Mouse (Mus musculus): ENCODE results near the gene Milr1.
"Not testable (repeated sequence)": the region's sequence is repeated elsewhere in the genome, so short reads cannot be mapped to it uniquely, and the experiment has no call there.

The Milr1 gene

DNA sequence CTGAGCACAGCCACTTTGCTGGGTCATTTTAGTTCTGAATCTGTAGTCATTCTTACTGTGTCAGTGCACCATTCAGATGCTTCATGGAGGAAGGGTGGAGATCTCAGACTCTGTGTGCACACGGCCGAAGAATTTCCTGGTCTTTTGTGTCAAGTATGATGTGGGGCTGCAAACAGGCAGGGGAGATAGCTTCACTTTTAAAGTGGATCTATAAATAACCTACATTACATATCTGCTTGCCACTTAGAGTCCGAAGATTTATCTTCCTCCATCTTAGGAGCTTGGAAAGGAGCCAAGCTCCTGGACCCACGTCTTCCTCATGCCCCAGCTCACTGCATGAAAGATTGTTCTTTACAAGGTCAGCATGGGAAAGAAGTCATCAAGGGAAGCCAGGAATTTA, 20.3 kb upstream of the Milr1 start:
- DNase-seq (ENCODE audit: low spot score), result no peak

DNA sequence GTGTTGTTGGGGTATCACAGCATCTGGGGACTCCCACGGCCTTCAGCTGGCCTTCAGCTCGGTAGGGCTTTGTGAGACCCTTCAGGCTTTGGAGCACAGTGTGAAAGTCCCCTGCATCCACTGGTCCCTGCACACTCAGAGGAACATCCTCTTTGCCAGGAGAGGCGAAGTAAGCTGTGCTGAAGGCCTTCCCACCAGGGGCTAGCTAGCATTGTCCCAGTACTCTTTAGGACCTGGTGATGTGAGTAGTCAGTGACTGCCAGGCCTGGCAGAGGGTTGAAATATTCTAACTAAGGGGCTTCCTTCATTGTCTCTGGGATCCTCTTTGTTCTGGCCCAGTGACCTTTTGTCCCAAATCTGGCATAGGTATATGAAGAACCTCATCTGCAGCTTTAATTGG, 14.4 kb upstream of the Milr1 start:
- DNase-seq (ENCODE audit: low spot score), result no peak

DNA sequence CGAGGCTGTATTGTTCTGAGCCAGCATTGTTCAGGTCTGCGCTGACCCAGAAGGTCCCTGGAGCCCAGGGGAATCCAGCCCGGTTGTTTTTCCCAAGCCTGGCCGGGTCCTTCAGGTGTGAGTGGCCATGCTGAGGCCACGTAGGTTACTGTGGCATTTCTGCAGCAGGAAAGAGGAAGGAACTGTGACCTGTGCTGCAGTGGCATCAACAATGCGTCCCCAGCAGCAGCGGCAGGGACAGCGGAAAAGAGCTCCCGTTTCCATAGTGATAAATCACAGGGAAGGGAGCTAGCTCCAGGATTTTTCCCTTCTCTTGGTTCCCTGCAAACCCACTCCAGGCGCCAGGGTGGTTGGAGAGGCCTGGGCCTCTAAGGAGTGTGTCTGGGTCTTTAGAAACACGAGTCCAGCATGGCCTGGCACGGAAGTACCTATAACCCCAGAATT, 13.8 kb upstream of the Milr1 start:
- no peak for DNase-seq (ENCODE audit: low spot score)

DNA sequence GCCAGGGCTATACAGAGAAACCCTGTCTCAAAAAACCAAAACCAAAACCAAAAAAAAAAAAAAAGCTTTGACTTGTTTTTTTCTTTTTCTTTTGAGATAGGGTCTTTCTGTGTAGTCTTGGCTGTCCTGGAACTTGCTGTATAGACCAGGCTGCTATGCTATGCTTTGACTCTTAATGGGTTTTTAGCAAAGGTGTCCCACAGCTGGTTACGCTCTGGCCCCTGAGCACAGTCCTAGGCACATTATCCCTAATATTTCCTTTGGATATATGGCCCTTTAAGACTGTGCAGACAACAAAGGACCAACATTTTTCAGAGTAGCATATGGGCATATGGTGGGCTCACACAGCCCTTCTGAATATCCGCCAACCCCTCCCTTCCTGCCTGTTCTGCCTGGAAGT, 11.9 kb upstream of the Milr1 start:
- DNase-seq (ENCODE audit: low spot score), result no peak

DNA sequence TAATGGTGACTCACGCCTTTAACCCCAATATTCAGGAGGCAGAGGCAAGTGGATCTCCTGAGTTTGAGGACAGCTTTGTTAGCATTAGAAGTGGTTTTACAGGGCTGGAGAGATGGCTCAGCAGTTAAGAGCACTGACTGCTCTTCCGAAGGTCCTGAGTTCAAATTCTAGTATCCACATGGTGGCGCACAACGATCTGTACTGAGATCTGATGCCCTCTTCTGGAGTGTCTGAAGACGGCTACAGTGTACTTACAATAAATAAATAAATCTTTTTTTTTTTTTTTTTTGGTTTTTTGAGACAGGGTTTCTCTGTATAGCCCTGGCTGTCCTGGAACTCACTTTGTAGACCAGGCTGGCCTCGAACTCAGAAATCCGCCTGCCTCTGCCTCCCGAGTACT, 10.3 kb upstream of the Milr1 start:
- not testable (repeated sequence) for DNase-seq (ENCODE audit: low spot score)

DNA sequence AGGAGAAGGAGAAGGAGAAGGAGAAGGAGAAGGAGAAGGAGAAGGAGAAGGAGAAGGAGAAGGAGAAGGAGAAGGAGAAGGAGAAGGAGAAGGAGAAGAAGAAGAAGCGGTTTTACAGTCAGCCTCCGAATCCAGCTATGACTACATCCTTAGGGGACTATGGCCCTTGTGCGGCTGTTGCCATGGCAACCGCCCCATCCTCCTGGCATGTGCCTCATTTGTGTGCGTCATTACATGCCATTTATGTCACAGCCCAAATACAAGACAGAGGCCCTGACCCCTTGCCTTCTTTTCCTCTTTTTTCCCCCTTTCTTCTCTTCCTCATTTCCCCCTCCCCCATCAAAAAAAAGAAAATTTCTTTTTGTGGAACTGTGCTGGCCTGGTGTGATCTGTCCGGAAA, 9.8 kb upstream of the Milr1 start:
- DNase-seq (ENCODE audit: low spot score), result no peak

DNA sequence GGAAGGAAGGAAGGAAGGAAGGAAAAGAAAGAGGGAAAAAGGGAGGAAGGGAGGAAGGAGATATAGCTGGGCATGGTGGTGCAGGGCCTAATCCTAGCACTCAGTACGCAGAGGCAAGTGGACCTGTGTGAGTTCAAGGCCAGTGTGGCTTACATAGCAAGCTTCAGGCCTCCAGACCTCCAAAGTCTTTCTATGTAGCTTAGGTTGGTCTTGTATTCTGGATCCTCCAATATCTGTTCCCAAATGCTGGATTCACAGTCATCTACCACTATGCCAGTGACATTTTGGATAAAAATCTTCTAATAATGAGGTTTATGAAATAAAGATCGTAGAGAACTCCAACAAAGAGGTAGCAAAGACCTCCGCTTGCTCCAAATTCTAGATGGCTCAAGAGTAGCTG, 9.2 kb upstream of the Milr1 start:
- no peak for DNase-seq (ENCODE audit: low spot score)

DNA sequence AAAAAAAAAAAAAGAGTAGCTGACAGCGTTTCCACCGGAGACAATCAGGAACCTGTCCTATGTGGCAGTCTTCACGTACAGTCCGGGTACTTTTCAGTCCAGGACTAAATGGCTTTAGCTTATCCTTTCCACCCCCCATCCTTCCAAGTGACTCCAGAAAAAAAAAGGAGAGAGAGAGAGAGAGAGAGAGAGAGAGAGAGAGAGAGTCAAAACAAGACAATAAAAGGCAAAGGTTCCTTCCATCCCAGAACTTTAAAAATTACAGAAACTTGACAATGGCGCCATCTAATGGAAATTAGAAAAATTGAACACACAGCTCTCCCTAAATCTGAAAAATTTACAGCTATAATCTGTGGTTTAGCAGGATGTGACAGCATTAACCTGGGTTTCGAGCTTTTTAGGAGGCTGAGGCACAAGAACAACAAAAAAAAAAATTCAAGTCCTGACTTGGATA, 8.6 kb upstream of the Milr1 start:
- no peak for DNase-seq (ENCODE audit: low spot score)

DNA sequence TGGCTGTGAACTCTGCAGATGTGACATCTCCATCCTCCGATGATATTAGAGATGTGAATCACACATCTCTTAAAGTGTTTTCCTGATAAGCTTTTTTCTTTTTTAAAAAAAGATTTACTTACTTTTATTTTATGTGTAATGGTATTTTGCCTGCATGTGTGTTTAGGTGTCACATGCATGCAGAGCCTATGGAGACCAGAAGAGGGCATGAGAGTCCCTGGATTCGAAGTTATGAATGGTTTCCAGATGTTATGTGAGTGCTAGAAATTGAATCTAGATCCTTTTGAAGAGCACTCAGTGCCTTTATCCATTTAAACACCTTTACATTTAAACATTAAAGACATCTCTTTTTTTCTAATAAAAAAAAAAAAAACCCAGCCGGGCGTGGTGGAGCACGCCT, 6.1 kb upstream of the Milr1 start:
- no peak for DNase-seq (ENCODE audit: low spot score)

DNA sequence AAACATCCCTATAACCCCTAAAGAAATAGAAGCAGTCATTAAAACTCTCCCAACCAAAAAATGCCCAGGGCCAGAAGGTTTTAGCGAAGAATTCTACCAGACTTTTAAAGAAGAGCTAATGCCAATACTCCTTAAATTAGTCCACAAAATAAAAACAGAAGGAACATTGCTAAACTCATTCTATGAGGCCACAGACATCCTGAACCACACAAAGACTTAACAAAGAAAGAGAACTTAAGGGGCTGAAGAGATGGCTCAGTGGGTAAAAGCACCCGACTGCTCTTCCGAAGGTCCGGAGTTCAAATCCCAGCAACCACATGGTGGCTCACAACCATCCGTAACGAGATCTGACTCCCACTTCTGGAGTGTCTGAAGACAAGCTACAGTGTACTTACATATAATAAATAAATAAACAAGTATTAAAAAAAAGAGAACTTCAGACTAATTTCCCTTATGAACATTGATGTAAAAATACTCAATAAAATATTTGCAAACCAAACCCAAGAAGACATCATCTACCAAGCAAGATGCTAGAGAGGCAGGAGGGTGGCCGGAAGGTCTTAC, 1.4 kb upstream of the Milr1 start:
- not testable (repeated sequence) for DNase-seq (ENCODE audit: low spot score)

DNA sequence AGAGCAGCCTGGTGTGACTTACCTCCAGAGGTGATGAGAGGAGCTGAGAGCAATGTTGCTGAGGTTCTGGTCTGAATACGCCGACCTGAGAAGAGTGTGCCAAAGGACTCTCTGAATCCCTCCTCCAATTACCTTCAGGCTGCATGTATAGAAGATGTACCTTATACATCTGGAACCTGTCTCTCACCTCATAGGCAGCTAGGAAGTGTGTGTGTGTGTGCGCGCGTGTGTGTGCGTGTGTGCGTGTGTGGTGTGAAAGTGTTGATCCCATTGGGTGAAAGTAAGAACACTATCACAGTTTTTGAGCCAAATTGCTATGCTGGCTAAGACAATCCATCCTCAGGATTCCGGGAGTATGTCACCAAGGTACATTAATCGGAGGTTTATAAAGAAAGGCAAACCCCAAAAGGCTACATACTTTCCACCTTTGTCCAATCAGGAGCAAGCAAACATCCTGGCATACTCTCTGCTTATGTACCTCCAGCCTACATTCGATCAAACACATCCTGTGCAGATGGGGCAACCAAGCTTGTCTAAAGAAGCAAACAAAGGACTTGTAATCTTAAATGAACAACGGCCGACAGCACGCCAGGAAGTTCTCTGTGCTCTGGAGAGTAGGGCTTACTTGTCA, 790 bp upstream of the Milr1 start, which contains the start of gene Pecam1:
Gene Pecam1, minus strand, starts transcription at position 508 of the 631 bp plus-strand sequence.
- no peak for DNase-seq (ENCODE audit: low spot score)

DNA sequence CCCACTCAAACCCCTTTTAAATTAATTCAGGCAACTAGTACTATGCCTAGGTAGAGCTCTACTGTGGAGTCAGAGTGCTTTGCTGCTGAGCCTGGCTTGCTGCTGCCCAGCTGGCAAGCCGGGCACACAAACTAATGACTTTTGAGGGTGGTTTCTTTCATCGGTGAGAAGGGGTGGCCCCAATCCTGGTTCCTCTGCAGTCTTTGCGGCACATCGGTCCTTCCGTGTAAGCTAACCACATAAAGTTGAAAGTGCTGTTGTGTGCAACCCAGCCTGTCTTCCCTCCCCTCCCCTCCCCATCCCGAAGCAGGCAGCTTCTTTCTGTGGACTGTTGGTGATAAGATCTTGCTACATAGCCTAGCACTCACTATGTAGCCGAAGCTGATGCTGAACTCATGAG, 1.1 kb downstream of the Milr1 start:
- DNase-seq (ENCODE audit: low spot score), result no peak

DNA sequence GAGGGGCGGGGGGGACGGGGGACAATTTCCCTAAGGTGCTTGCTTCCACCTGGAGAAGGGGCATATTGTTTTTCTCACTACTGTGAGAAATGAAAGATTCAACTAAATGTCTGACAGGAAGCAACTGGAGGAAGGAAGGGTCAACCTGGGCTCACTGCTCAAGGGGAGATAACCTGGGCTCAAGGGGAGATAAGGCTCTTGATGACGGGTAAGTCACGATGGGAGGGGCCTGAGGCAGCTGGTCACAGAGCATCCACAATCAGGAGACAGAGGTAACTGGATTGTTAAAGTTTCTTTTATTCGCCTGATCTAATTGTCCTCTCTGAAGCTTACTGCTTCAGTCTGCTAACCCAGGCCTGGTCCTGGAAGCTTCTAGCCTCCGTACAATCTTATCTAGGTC, 2.3 kb downstream of the Milr1 start:
- DNase-seq (ENCODE audit: low spot score), result no peak

DNA sequence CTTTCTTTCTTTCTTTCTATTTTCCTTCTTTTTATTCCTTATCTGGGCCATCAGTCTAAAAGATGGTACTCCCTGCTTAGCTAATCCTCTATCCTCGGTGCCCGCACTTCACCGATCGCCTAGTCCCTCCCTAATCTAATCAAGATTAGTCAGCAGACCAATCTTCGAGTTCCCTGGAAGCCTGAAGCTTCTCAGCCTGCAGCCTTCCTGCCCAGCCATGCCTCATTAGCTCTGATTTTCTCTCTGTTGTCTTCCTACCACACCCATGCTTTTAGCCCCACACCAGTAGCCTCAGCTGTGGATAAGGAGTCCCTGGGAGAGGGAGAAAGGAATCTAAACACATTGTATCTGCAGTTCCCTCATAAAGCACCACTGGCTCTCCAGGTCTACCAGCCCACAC, 4.6 kb downstream of the Milr1 start:
- DNase-seq (ENCODE audit: low spot score), result no peak

DNA sequence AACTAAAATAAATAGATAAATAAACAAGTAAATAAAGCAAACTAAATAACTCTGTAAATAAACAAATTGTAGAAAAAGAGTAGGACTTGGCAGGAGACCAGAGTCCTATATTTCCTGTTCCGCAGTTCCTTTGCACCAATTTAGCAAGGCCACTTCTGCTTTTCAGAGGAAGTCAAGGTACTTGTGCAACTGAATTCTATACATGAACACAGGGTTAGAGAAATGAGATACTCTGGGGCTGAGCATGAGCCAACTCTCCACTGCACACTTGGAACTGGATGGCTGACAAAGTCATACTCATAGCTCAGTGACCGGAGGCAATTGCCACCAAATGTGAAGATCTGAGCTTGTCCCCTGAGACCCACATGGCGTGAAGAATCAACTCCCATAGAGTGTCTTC, 8.0 kb downstream of the Milr1 start:
- no peak for DNase-seq (ENCODE audit: low spot score)

DNA sequence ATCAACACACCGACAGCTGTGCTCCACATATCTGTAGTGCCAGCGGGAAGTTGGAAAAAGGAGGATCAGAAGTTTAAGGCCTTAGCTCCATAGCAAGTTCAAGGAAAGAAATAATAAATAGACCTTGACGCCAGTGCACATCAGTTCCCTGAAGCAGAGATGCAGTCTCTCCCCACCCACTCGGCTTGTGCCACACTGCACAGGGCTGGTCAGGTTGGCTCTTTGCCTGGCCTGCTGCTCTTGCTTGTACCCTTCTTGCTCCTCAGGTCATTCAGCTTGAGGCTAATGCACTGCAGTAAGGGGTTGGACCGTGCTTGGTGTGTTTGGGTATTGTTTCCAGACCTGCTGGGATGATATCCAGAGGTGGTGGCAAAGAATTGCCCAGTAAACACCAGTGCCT, 9.5 kb downstream of the Milr1 start:
- DNase-seq (ENCODE audit: low spot score), result no peak

DNA sequence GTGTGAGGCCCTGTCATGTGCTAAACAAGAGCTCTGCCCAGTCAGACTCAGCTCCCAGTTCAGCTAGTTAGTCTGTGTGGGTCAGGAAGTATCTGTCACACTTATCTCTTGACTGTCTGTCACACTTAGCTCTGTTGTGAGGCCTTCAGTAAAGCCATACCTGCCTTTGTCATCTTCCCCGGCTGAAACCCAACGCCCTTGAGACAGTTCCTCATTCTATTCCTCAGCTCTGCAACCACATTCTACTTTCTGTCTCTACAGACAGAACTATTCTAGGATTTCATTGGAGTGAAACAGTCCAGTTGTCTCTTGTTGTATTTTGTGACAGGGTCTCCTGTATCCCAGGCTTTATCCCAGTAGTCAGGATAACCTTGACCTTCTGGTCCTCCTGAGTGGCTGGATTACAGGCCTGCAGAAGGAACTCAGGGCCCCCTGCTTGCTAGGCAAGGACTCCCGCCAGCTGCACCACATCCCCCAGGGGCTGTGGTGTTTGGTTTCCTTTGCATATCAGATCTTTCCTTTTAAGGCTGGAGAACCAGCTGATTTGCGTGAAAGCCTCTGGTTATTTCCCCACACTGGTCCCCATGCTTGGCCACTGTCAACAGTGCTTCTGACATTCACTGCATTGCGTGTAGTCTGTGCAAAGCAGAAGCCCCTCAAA, 11.2 kb downstream of the Milr1 start:
- DNase-seq (ENCODE audit: low spot score), result peak; percentile 55

DNA sequence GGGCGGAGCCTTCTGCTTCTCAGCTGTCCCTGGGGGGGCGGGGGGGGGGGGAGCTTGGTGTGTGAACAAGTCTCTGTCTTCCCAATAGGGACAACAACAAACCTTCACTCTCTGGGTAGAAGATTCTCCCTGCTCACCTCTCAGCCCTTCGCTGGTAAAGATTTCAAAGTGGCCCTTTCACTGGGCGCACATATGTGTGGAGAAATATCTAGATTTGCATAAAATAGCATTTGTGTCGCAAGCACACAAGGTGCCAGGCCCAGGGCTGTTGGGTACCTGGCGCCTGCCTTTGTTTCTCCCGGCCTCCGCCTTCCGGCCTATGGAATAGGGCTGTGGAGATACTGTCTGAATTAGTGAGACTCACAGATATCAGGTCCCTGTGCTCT, 11.8 kb downstream of the Milr1 start:
- DNase-seq (ENCODE audit: low spot score), result no peak

DNA sequence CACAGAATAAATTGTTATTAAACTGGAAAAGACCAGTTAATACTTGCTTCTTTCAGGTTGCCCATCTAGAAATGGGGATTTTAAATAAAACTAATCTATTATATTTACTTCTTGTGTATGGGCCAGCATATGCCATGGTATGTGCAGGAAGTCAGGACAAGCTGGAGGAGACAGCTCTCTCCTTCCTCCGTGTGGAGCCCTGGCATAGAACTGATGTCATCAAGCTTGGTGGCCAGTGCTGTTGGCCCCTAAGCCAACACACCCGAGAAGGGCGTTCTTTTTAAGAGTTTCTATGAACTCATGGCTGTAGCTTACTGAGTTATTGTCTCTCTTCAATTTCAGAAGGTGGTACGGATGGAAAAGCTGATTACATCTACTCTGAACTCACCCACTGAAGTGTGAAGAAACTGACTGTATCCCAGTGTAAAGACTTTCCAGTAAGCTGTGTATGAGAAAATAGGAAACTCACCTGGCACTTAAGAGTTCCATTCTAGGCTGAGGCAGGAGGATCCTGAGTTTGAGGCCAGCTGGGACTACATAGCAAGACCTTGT, 15.7 kb downstream of the Milr1 start:
- DNase-seq (ENCODE audit: low spot score), result no peak

DNA sequence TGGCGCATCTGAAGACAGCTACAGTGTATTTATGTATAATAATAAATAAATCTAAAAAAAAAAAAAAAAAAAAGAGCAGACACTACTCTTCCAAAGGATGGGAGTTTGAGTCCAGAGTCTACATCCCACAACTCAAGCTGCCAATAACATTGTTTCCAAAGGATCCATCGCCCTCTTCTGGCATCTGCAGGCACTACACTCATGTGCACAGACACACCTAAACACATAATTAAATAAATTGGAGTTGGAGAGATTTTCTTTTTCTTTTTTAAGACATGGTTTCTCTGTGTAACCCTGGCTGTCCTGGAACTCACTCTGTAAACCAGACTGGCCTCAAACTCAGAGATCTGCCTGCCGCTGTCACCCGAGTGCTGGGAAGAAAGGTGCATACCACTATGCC, 16.5 kb downstream of the Milr1 start:
- no peak for DNase-seq (ENCODE audit: low spot score)

DNA sequence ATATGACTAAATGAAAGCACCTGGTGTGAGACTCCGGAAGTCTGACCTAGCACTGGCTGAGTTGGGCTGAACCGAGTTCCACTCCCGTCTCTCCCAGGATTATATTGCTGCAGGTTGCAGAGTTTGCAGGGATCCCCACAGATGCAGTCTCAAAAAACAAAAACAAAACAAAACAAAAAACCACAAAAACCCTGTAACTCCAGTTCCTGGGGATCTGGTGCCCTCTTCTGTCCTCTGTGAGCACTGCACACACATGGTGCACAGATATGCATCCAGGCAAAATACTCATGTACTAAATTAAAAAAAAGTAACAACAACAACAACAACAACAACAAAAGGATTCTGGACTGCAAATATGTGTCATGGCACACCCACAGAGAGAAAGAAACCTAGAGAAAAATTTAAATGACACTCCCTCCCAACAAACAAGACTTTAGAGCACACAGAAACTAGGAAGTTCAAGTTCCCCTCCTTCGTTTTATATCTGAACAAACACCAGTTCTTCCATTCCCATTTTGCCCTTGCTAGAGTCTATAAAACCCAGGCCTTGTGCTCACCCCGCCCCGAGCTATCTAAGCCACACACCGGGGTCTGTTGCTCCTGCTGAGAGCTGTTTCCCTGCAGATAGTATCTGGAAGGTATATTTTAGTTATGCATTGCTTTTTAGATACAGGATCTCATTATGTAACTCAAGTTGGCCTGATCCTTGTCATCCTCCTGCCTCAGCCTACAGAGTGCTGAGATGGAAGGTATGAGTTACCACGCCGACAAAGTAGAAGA, 19.4 kb downstream of the Milr1 start:
- peak; percentile 48 for DNase-seq (ENCODE audit: low spot score)

DNA sequence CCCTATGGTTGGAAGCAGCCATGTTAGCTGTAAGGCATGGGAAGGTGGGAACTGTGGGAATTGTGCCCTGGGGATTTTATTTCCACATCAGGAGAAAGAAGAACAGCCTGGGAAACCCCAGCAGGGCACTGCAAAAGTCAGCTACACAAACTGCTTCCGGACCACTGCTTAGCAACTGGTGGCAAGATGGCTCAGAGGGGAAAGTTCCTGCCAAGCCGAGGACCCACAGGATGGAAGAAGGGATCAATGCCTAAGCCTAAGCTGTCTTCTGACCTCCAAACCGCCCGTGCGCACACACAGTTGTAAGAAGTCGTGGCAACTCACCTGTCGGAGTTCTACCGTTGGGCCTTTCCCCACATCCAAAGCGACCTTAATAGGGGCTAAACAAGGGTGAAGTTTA, 22.0 kb downstream of the Milr1 start:
- no peak for DNase-seq (ENCODE audit: low spot score)

DNA sequence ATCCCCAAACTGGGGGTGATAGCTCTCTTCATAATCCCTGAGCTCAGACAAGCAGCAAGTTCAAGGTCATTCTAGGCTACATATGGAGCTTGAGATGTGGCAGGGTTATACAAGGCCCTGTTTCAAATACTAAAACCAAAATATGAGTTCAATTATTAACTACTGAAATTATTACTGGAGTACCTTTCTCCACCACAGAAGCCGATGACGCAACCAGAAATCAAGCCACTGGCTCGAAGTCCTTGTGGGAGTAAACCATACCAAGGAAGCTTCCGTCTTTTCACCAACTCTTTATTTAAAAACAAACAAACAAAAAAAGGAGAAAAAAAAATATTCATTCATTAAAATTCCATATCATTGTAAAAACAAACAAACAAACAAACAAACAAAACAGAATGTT, 25.9 kb downstream of the Milr1 start:
- DNase-seq (ENCODE audit: low spot score), result no peak

All from testis, postnatal 10 days (tissue).